Mouse (Mus musculus) C2C12 (cell line): Measurements from ENCODE around the gene Aanat. TPM values are rescaled to one million over a fixed set of nuclear protein-coding genes. Genes with fewer than 3 reads are reported as not detected.

Source experiments
- H3K27me3 ChIP-seq: one replicate; pipeline ENCODE4 v1.6.1; 2011; ENCODE audit not compliant: control insufficient read depth, insufficient read depth, insufficient read length
- H3K36me3 ChIP-seq: one replicate; pipeline ENCODE4 v1.6.1; 2011; ENCODE audit not compliant: control insufficient read depth, insufficient read depth
- H3K4me3 ChIP-seq: one replicate; pipeline ENCODE4 v1.5.1; 2011; ENCODE audit warnings: mild to moderate bottlenecking, control low read depth; ENCODE audit not compliant: poor library complexity, insufficient read depth, severe bottlenecking
- H3K79me2 ChIP-seq: one replicate; pipeline ENCODE4 v1.6.1; 2011; ENCODE audit not compliant: control insufficient read depth, insufficient read depth
- H3K79me3 ChIP-seq: one replicate; pipeline ENCODE4 v1.6.1; 2011; ENCODE audit warnings: low read depth, control low read depth
- H3ac ChIP-seq: one replicate; pipeline ENCODE3; 2011; ENCODE audit warnings: low read depth; ENCODE audit not compliant: control insufficient read depth, insufficient read length
- CEBPB ChIP-seq: IDR thresholded peaks from one replicate; pipeline ENCODE4 v1.6.1; 2011; ENCODE audit warnings: low read depth, mild to moderate bottlenecking, control low read depth, moderate library complexity
- CTCF ChIP-seq: IDR thresholded peaks from one replicate; pipeline ENCODE4 v1.5.1; 2011; ENCODE audit not compliant: control insufficient read depth, insufficient read depth, insufficient read length
- FOSL1 ChIP-seq: IDR thresholded peaks from one replicate; pipeline ENCODE4 v1.8.0; 2011; ENCODE audit warnings: mild to moderate bottlenecking, low read length; ENCODE audit not compliant: poor library complexity, insufficient read depth, severe bottlenecking
- MAX ChIP-seq: IDR thresholded peaks from one replicate; pipeline ENCODE4 v1.6.1; 2011; ENCODE audit warnings: mild to moderate bottlenecking, control low read depth
- MYOD1 ChIP-seq: IDR thresholded peaks from one replicate; pipeline ENCODE4 v1.6.1; 2011; ENCODE audit warnings: low read depth; ENCODE audit not compliant: control insufficient read depth, insufficient read length
- MYOG ChIP-seq: IDR thresholded peaks from one replicate; pipeline ENCODE4 v1.6.1; 2011; ENCODE audit not compliant: control insufficient read depth, insufficient read length; ENCODE audit errors: extremely low read depth
- USF1 ChIP-seq: IDR thresholded peaks from one replicate; pipeline ENCODE4 v1.6.1; 2011; ENCODE audit warnings: low read depth, mild to moderate bottlenecking, control low read depth, moderate library complexity
- polyA plus RNA-seq: library from polyadenylated mRNA; unstranded; fragments of >200 nt; fragmentation: generic; extraction: Trizol; gene quantifications from one replicate; pipeline ENCODE4 v1.2.1, GENCODE M21; 2012; ENCODE audit warnings: missing spikeins

The Aanat gene
- polyA plus RNA-seq, 1 experiment = not detected

DNA sequence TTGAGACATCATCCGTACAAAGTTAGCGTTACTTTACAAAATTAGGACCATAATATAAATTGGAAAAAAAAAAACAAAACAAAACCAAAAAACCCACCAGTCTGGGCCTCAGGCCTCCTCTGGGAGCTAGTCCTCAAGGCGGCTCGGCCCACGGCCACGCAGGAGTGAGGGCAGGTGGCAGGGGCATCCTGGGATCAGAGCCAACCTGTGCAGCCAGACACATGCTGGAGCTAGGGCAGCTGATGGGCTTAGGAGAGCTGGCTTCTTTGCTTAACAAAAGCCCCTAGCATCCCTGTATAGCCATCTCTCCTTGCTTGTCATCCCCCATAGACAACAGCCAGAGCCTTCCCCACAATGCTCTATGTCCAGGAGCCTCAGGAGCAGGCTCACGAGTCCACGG is 12.0 kb downstream of the Aanat start:
- TF ChIP-seq CEBPB (no peak), MYOD1 (no peak)

DNA sequence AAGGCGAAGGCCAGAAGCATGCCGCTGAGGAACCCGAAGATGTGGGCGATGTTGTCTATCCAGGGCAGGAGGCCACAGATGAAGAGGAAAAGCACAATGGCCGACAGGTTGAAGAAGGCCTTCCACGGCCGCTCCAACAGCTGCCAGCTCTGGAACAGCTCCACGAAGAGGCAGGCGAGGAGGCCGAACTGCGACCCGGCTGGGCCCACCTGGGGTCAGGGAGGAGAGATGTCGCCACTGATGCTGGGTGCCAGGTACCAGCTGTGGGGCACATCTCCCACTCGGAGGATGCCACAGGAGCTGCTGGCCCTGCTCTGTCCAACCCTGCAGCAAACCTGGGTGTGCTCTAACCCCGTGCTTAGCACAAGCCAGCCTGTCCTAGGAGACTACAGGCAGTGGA is 13.0 kb downstream of the Aanat start:
- Histone ChIP-seq H3K79me3 (no peaks in the 10 kb centered on the region), H3ac (no peak overlapping the region), H3K36me3 (peaks cover 7% of the 10 kb centered on the region), H3K4me3 (no peak overlapping the region), H3K79me2 (no peaks in the 10 kb centered on the region), H3K27me3 (no peaks in the 10 kb centered on the region)
- TF ChIP-seq MYOD1 = no peak

More for the DNA sequence above, 12.0 kb downstream of the Aanat start:
- Histone ChIP-seq H3K79me3 (no peaks in the 10 kb centered on the region), H3ac (no peak overlapping the region), H3K79me2 (no peaks in the 10 kb centered on the region), H3K36me3 (peaks cover 5% of the 10 kb centered on the region), H3K4me3 (no peak overlapping the region), H3K27me3 (no peaks in the 10 kb centered on the region)

DNA sequence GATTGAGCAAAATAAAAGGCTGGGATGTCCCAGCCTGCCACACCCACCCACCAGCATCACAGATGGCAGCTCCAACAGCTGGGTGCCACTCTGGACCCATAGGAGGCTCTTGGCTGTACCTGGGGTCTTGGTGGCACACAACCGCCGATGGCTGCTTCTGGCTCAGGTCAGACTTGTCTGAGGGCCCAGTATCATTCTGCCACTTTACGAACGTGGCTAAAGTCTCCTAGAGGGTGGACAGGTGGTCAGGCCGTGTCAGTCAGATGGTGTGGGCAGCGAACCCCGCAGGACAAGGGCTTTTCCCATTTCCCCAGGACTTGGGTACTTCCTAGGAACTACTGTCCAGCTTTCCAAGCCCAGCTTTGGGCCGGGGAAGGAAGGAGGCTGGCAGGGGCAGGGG is 14.9 kb downstream of the Aanat start:
- TF ChIP-seq CEBPB (no peak), FOSL1 (no peak), MYOD1 (no peak), MAX (no peak), CTCF (no peak)
- Histone ChIP-seq H3K4me3 (no peak overlapping the region), H3K36me3 (peaks cover 9% of the 10 kb centered on the region), H3K27me3 (no peaks in the 10 kb centered on the region), H3K79me2 (no peaks in the 10 kb centered on the region), H3K79me3 (no peaks in the 10 kb centered on the region), H3ac (no peak overlapping the region)

DNA sequence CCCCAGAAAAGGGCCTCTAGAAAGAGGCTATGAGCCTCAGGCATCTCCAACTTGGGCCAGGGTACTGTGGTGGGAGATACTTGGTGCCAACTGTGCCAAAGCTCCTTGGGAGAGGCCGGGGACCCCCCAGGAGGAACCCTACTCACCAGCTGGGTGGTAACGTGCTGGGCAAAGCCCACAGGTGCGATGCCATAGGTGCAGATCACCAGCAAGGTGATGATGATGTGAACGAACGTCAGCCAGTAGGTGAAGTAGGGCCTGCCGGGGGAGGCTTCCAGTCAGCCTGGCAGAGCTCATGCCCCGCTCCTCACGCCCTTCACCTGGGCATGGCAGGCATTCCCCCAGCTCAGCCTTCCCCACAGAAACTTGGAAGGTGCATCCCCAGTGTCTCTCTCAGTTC is 15.8 kb downstream of the Aanat start:
- TF ChIP-seq MAX = no peak
- TF ChIP-seq CTCF = no peak
- TF ChIP-seq CEBPB = no peak
- no peak for TF ChIP-seq FOSL1
- TF ChIP-seq MYOD1 = no peak
- no peak for TF ChIP-seq MYOG
- TF ChIP-seq USF1 = no peak
- no peak overlapping the region for H3K4me3 ChIP-seq
- no peaks in the 10 kb centered on the region for H3K27me3 ChIP-seq
- peaks cover 9% of the 10 kb centered on the region for H3K36me3 ChIP-seq
- H3ac ChIP-seq = no peak overlapping the region
- H3K79me3 ChIP-seq = no peaks in the 10 kb centered on the region
- no peaks in the 10 kb centered on the region for H3K79me2 ChIP-seq

DNA sequence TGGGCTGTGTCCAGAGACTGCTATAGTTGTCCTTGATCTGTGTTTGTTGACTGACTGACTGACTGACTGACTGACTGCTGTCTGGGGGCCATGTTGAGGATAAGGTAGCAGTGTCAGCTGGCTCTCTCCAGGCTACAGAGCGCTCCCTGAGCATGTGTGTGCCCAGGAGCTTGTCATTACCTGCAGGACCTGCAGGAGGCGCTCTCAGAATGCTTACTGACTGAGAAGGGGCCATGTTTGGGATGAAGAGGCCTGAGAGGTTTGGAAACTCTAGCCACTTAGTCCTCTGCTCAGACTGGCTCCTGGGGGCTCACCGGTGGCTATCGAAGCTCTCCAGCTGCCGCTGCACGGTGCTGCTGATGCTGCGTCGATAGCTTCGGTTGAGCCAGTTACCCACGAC is 17.1 kb downstream of the Aanat start:
- Histone ChIP-seq H3K27me3 (no peaks in the 10 kb centered on the region), H3ac (no peak overlapping the region), H3K79me2 (no peaks in the 10 kb centered on the region), H3K79me3 (no peaks in the 10 kb centered on the region), H3K4me3 (no peak overlapping the region), H3K36me3 (peaks cover 14% of the 10 kb centered on the region)
- TF ChIP-seq CTCF (peak; percentile 39), MYOG (no peak)

DNA sequence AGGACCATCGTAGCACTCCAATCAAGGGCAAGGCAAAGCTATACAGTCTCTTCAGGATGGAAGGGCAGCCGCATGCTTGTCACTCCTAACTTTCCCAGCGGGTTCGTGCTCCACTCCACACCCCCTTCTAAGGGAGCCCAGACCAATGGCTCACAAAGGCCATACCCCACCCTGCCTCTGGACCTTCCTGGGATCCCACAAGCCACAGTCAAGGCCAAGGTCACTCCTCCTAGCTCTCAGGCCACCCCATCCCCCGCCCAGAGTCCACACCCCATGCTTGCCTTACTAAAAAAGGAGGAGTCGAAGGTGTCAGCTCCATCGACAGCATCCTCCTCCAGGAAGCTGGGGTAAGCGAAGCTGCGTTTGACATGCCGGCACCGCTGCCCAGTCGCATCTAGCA is 17.9 kb downstream of the Aanat start:
- Histone ChIP-seq H3K4me3 (no peak overlapping the region), H3K79me3 (no peaks in the 10 kb centered on the region), H3K36me3 (peaks cover 14% of the 10 kb centered on the region), H3ac (no peak overlapping the region), H3K27me3 (no peaks in the 10 kb centered on the region), H3K79me2 (no peaks in the 10 kb centered on the region)
- TF ChIP-seq MYOG = no peak
- no peak for TF ChIP-seq FOSL1
- TF ChIP-seq MYOD1 = no peak
- TF ChIP-seq USF1 = no peak
- TF ChIP-seq CEBPB = no peak
- no peak for TF ChIP-seq CTCF
